Mouse (Mus musculus) bone marrow, adult 2 months (tissue): Measurements from ENCODE around the gene Smg1.

Experiments used
- CTCF ChIP-seq: fragments of 200-500 bp; IDR thresholded peaks from 2 replicates; pipeline ENCODE4 v1.5.1; 2011; ENCODE audit warnings: low read length, control low read depth; ENCODE audit not compliant: control insufficient read depth, insufficient read depth
- POLR2A ChIP-seq: fragments of 200-500 bp; IDR thresholded peaks from 2 replicates; pipeline ENCODE4 v1.6.1; 2011; ENCODE audit warnings: low read depth, mild to moderate bottlenecking, control low read depth, low read length, borderline replicate concordance; ENCODE audit not compliant: control insufficient read depth

DNA sequence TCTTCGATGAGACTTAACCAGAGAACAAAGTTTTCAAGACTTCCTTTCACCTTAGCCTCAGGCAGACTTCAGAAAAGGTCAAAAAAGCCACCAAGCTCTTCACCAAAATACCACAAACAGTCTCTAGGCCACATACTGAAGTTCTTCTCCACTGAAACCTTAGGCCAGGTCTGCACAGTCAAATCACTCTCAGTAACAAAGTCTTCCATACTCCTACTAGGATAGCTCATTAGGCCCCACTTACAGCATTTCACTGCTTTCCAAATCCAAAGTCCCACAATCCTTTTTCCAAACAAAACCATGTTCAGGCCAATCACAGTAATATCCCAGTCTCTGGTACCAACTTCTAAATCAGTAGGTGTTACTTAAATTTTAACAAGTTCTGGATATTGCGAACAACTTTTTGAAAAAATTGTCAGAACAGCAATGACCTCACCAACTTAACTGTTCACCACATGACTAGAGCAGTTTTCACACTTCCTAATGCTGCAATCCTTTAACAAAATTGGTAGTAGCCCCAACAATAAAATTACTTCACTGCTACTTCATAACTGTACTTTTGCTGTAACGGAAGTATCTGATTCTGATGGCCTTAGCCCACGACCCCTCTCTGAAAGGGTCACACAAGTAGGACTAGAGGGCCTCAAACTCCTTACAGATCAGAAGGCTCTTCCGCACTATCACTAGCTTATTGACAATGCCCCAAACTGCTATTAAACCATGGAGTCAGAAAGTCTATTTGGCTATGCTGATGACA lies 129.8 kb downstream of the Smg1 start:
- no peak for TF ChIP-seq POLR2A
- TF ChIP-seq CTCF: no peak
